8 mouse cellular contexts compared by ENCODE assay signal in the genomic region with DNA sequence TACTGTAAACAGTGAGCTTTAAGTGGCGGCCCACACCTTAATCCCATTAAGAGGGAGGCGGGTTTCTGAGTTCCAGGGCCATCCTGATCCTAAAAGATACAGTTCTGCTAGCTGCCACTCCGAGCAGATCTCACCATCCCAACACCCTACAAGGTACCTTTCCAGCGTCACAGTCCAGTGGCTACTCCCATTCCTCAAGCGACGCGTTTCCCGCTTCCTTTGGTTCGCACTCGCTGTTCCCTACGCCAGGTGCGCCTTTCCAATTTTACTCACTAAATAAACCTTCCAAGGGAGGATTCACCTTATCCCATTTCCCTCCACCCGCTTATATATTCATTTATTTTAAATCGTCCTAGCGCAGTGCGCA. TPM values are rescaled to one million over a fixed set of nuclear protein-coding genes. Genes with fewer than 3 reads are reported as not detected.
DNase-seq lines count a peak whose midpoint lies in the region; ATAC-seq and TF ChIP-seq lines count a peak whose summit lies in the region.

No protein-coding gene starts in this region.

- H3K27me3 ChIP-seq in embryonic facial prominence, embryonic 11.5 days (ENCODE audit: control insufficient read depth, insufficient read depth, low read length) = no peaks in the 10 kb centered on the region
- no peaks in the 10 kb centered on the region for H3K27me3 ChIP-seq in intestine, embryonic 14.5 days (replicated peaks; ENCODE audit: control insufficient read depth, insufficient read depth, low read length)
- H3K27me3 ChIP-seq in myocyte (ENCODE audit: control insufficient read depth, insufficient read depth, insufficient read length) = no peaks in the 10 kb centered on the region

- WGBS in embryonic facial prominence, embryonic 11.5 days = under 1% methylated on average over 16 of the region's 16 CpGs
- WGBS in intestine, embryonic 14.5 days = 1% methylated on average over 16 of the region's 16 CpGs

- TF ChIP-seq CTCF in layer of hippocampus, adult 2 months (conservative IDR thresholded peaks at IDR 0.05) = 0 out of 2 replicates have a peak, but pooled peaks have one; percentile 4

- H3K9ac ChIP-seq in embryonic facial prominence, embryonic 11.5 days (replicated peaks; ENCODE audit: low read length) = peak overlapping the region; percentile 59
- H3K9ac ChIP-seq in intestine, embryonic 14.5 days (ENCODE audit: low read length) = peak overlapping the region; percentile 49

- peak; percentile 3 for ATAC-seq in embryonic facial prominence, embryonic 11.5 days (replicated peaks; ENCODE audit: insufficient number of reproducible peaks, low FRiP score, low TSS enrichment, low read depth)
- peak; percentile 32 for ATAC-seq in intestine, embryonic 14.5 days (replicated peaks; ENCODE audit: low FRiP score, low TSS enrichment, low read depth)

- peak overlapping the region; percentile 98 for H3K27ac ChIP-seq in layer of hippocampus, adult 2 months
- no peak overlapping the region for H3K27ac ChIP-seq in embryonic facial prominence, embryonic 11.5 days (replicated peaks; ENCODE audit: low read depth, low read length)
- peak overlapping the region; percentile 51; the same call in 1 of the 2 replicates for H3K27ac ChIP-seq in intestine, embryonic 14.5 days (ENCODE audit: low read depth)

- H3K4me2 ChIP-seq in embryonic facial prominence, embryonic 11.5 days (ENCODE audit: low read depth, low read length) = peak overlapping the region; percentile 66
- H3K4me2 ChIP-seq in intestine, embryonic 14.5 days (ENCODE audit: low read length) = peak overlapping the region; percentile 66
- H3K4me2 ChIP-seq in myocyte (ENCODE audit: low read depth) = peak overlapping the region; percentile 63

- H3K36me3 ChIP-seq in embryonic facial prominence, embryonic 11.5 days (replicated peaks; ENCODE audit: control insufficient read depth, insufficient read depth, low read depth, low read length) = peaks cover 7% of the 10 kb centered on the region
- peaks cover 32% of the 10 kb centered on the region for H3K36me3 ChIP-seq in intestine, embryonic 14.5 days (ENCODE audit: control insufficient read depth, insufficient read depth, low read length)
- H3K36me3 ChIP-seq in myocyte (ENCODE audit: control insufficient read depth, insufficient read depth) = peaks cover 15% of the 10 kb centered on the region

- DNase-seq in layer of hippocampus, adult 2 months (ENCODE audit: low spot score in 2 of 2) = no peak
- DNase-seq in layer of hippocampus, adult 11-12 months (ENCODE audit: low spot score) = no peak
- DNase-seq in embryonic facial prominence, embryonic 11.5 days (ENCODE audit: low spot score) = no peak
- DNase-seq in intestine, embryonic 14.5 days (ENCODE audit: low spot score) = no peak
- no peak for DNase-seq in layer of hippocampus, postnatal 36 days
- no peak for DNase-seq in thymus, postnatal 0 days (ENCODE audit: low spot score)
- DNase-seq in frontal cortex, postnatal 14 days (ENCODE audit: low spot score in 2 of 2) = no peak

- H3K4me3 ChIP-seq in layer of hippocampus, adult 2 months = peak overlapping the region; percentile 99
- H3K4me3 ChIP-seq in embryonic facial prominence, embryonic 11.5 days (ENCODE audit: low read depth, low read length) = peak overlapping the region; percentile 58
- H3K4me3 ChIP-seq in intestine, embryonic 14.5 days (ENCODE audit: low read depth, low read length) = peak overlapping the region; percentile 89
- peak overlapping the region; percentile 73 for H3K4me3 ChIP-seq in myocyte

- no peaks in the 10 kb centered on the region for H3K9me3 ChIP-seq in embryonic facial prominence, embryonic 11.5 days (replicated peaks; ENCODE audit: control insufficient read depth, low read length)
- H3K9me3 ChIP-seq in intestine, embryonic 14.5 days (ENCODE audit: control insufficient read depth, low read length) = no peaks in the 10 kb centered on the region

- H3K4me1 ChIP-seq in embryonic facial prominence, embryonic 11.5 days (ENCODE audit: control insufficient read depth, insufficient read depth, low read length) = no peaks in the 10 kb centered on the region
- H3K4me1 ChIP-seq in intestine, embryonic 14.5 days (replicated peaks; ENCODE audit: control insufficient read depth, insufficient read depth, low read length) = peaks cover 12% of the 10 kb centered on the region

- TF ChIP-seq POLR2A in myocyte (IDR thresholded peaks at IDR 0.05; ENCODE audit: insufficient read length, low read depth) = no peak

- peak overlapping the region; percentile 69 for H3ac ChIP-seq in myocyte (ENCODE audit: control insufficient read depth, insufficient read length)

- peaks cover 31% of the 10 kb centered on the region for H3K79me2 ChIP-seq in myocyte (ENCODE audit: control insufficient read depth, insufficient read depth)

TF ChIP-seq in myocyte, 11 proteins besides CTCF, POLR2A, EP300 and RAD21:
- no peak for TF ChIP-seq TCF3 (IDR thresholded peaks at IDR 0.05; ENCODE audit: insufficient read length, low read depth)

RNA-seq across cellular contexts. Expression of a gene that starts 0.5 kb away (rescaled TPM):
- 100 to 1,000 TPM; 189 to 218 TPM for total RNA-seq in layer of hippocampus, adult 2 months (2021)
- 31.4 and 37.5 TPM in 2 replicates for polyA plus RNA-seq in embryonic facial prominence, embryonic 11.5 days (2014; fragmentation: Nextera tagmentation; extraction: Ambion mirVana)
- polyA plus RNA-seq in intestine, embryonic 14.5 days (2014; fragmentation: Nextera tagmentation; extraction: Ambion mirVana) = 48.2 and 51.4 TPM in 2 replicates
- 33.3 TPM for polyA plus RNA-seq in myocyte (2012; fragmentation: generic; extraction: Trizol)
- 100 to 1,000 TPM; 154 to 191 TPM for total RNA-seq in layer of hippocampus, postnatal 36 days (2021)
- polyA plus RNA-seq in thymus, postnatal 0 days (2015; fragmentation: Nextera tagmentation; extraction: Ambion mirVana) = 23.0 and 30.9 TPM in 2 replicates

RNA-seq across cellular contexts. Expression of a gene that starts 13.8 kb away (rescaled TPM):
- total RNA-seq in layer of hippocampus, adult 2 months (2021) = 1 to 10 TPM; 5.6 to 6.6 TPM
- polyA plus RNA-seq in embryonic facial prominence, embryonic 11.5 days (2014; fragmentation: Nextera tagmentation; extraction: Ambion mirVana) = 1.6 and 1.9 TPM in 2 replicates
- polyA plus RNA-seq in intestine, embryonic 14.5 days (2014; fragmentation: Nextera tagmentation; extraction: Ambion mirVana) = 2.4 and 2.7 TPM in 2 replicates
- polyA plus RNA-seq in myocyte (2012; fragmentation: generic; extraction: Trizol) = 3.2 TPM
- total RNA-seq in layer of hippocampus, postnatal 36 days (2021) = 1 to 10 TPM; 5.5 to 5.9 TPM
- 7.0 and 8.7 TPM in 2 replicates for polyA plus RNA-seq in thymus, postnatal 0 days (2015; fragmentation: Nextera tagmentation; extraction: Ambion mirVana)

RNA-seq across cellular contexts. Expression of a gene that starts 17.2 kb away (rescaled TPM):
- total RNA-seq in layer of hippocampus, adult 2 months (2021) = 100 to 1,000 TPM; 526 to 562 TPM
- 8.3 and 10.2 TPM in 2 replicates for polyA plus RNA-seq in embryonic facial prominence, embryonic 11.5 days (2014; fragmentation: Nextera tagmentation; extraction: Ambion mirVana)
- polyA plus RNA-seq in intestine, embryonic 14.5 days (2014; fragmentation: Nextera tagmentation; extraction: Ambion mirVana) = 5.2 and 7.1 TPM in 2 replicates
- 0.10 TPM for polyA plus RNA-seq in myocyte (2012; fragmentation: generic; extraction: Trizol)
- 100 to 1,000 TPM; 554 to 570 TPM for total RNA-seq in layer of hippocampus, postnatal 36 days (2021)
- polyA plus RNA-seq in thymus, postnatal 0 days (2015; fragmentation: Nextera tagmentation; extraction: Ambion mirVana) = 0.76 and 0.96 TPM in 2 replicates

RNA-seq across cellular contexts. Expression of a gene that starts 28.3 kb away (rescaled TPM):
- 1 to 10 TPM; 1.1 to 1.7 TPM for total RNA-seq in layer of hippocampus, adult 2 months (2021)
- 43.9 and 45.7 TPM in 2 replicates for polyA plus RNA-seq in embryonic facial prominence, embryonic 11.5 days (2014; fragmentation: Nextera tagmentation; extraction: Ambion mirVana)
- polyA plus RNA-seq in intestine, embryonic 14.5 days (2014; fragmentation: Nextera tagmentation; extraction: Ambion mirVana) = 58.5 and 62.4 TPM in 2 replicates
- 26.5 TPM for polyA plus RNA-seq in myocyte (2012; fragmentation: generic; extraction: Trizol)
- total RNA-seq in layer of hippocampus, postnatal 36 days (2021) = 1 to 10 TPM in 1 of 2 experiments, under 1 TPM in 1; 0.95 to 1.1 TPM
- polyA plus RNA-seq in thymus, postnatal 0 days (2015; fragmentation: Nextera tagmentation; extraction: Ambion mirVana) = 12.3 and 12.6 TPM in 2 replicates
